Mouse (Mus musculus): Measurements from ENCODE around the gene Ranbp9. TPM values are rescaled to one million over a fixed set of nuclear protein-coding genes. Genes with fewer than 3 reads are reported as not detected.

The Ranbp9 gene
- total and polyA plus RNA-seq, 2 experiments from 2014 or later: 9.3 to 44.9 TPM

DNA sequence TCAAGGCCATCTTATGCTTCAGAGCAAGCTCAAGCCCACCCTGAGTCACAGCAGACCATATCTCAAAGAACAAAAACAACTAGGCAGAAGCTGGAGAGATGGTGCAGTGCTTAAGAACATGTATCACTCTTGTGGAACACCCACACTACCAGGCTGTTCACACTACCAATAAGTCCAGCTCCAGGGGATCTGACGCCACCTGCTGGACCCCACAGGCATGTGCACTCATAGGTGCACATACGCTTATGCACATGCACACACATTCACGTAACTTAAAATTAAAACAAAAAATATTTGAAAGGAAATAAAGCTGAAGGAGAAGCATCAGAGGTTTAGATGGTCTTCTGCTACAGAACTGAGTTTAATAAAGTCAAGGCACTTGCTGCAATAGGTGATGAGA is 16.7 kb upstream of the Ranbp9 start:
- ATAC-seq (no peak), DNase-seq (no peak)
- Histone ChIP-seq H3K27ac (ENCODE audit: low read depth, low read length) (no peak overlapping the region), H3K4me3 (ENCODE audit: low read depth, low read length) (no peak overlapping the region), H3K36me3 (ENCODE audit: insufficient read depth) (no peaks in the 10 kb centered on the region), H3K4me1 (ENCODE audit: insufficient read depth) (no peaks in the 10 kb centered on the region; the same call in 1 of the 2 replicates), H3K27me3 (ENCODE audit: insufficient read depth, low read length) (no peaks in the 10 kb centered on the region), H3K4me2 (ENCODE audit: low read depth) (no peak overlapping the region), H3K9ac (no peak overlapping the region), H3K9me3 (ENCODE audit: low read length) (no peaks in the 10 kb centered on the region)
- 96% methylated on average over 3 of the region's 3 CpGs for WGBS
- 0 out of 2 replicates have a peak, but pooled peaks have one; percentile 24 for TF ChIP-seq CTCF (IDR thresholded peaks at IDR 0.05; ENCODE audit: low read depth)

GRCm38 (mm10) chr13:43496660-43497059 is 15.6 kb upstream of the Ranbp9 start:
- WGBS: 15% methylated on average over 2 of the region's 2 CpGs
- no peaks in the 10 kb centered on the region for H3K36me3 ChIP-seq (ENCODE audit: insufficient read depth)
- H3K4me3 ChIP-seq (ENCODE audit: low read depth, low read length): no peak overlapping the region
- H3K27me3 ChIP-seq (ENCODE audit: insufficient read depth, low read length): no peaks in the 10 kb centered on the region
- no peak for DNase-seq
- ATAC-seq: no peak
- no peaks in the 10 kb centered on the region; the same call in 1 of the 2 replicates for H3K4me1 ChIP-seq (ENCODE audit: insufficient read depth)
- H3K9ac ChIP-seq: no peak overlapping the region
- no peak overlapping the region for H3K27ac ChIP-seq (ENCODE audit: low read depth, low read length)
- no peak overlapping the region for H3K4me2 ChIP-seq (ENCODE audit: low read depth)
- no peaks in the 10 kb centered on the region for H3K9me3 ChIP-seq (ENCODE audit: low read length)
- no peak for TF ChIP-seq CTCF (IDR thresholded peaks at IDR 0.05; ENCODE audit: low read depth)

DNA sequence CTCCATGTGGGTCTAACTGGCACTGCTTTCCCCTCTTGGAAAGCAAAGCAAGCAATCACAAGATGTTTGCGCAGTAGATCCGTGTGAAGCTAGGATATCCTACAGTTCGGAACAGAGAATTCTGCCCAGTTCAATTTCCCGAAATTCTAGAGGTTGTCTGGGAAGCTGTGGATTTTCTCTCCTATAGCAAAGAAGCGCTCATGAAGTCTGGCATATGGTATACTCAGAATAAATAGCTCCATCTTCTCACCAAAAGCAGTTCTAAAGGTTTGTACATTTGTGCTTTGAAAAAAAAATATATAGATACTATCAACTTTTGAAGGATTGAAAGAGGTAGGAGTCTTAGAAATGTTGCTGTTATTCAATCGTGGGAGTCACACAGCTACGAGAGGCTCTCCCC is 14.6 kb upstream of the Ranbp9 start:
- no peak overlapping the region for H3K4me3 ChIP-seq (ENCODE audit: low read depth, low read length)
- no peak for TF ChIP-seq CTCF (IDR thresholded peaks at IDR 0.05; ENCODE audit: low read depth)
- no peak overlapping the region for H3K4me2 ChIP-seq (ENCODE audit: low read depth)
- ATAC-seq: no peak
- no peaks in the 10 kb centered on the region for H3K9me3 ChIP-seq (ENCODE audit: low read length)
- no peaks in the 10 kb centered on the region; the same call in 1 of the 2 replicates for H3K4me1 ChIP-seq (ENCODE audit: insufficient read depth)
- no peaks in the 10 kb centered on the region for H3K36me3 ChIP-seq (ENCODE audit: insufficient read depth)
- DNase-seq: no peak
- H3K27ac ChIP-seq (ENCODE audit: low read depth, low read length): peak overlapping the region; percentile 2; the same call in 1 of the 2 replicates
- 77% methylated on average over 7 of the region's 7 CpGs for WGBS
- no peak overlapping the region for H3K9ac ChIP-seq
- no peaks in the 10 kb centered on the region for H3K27me3 ChIP-seq (ENCODE audit: insufficient read depth, low read length)

DNA sequence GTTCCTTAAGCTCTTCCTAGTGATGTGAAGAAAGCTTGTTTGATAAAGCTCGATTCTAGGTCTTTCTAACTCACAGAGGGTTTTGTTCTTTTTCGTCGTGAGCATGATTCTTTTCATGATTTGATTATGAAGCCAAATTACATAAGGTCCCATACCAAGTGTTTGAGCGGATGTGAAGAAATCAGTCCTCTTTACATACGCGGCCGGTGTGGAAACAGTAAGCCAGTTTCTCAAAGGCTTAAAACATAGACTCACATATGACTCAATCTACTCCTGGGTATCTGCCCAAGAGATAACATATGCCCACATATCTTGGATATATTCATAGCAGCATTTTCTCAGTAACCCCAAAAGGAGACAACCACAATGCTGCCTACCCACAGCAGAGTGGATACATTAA is 12.6 kb upstream of the Ranbp9 start:
- 79% methylated on average over 7 of the region's 7 CpGs for WGBS
- no peaks in the 10 kb centered on the region for H3K36me3 ChIP-seq (ENCODE audit: insufficient read depth)
- no peak overlapping the region for H3K4me3 ChIP-seq (ENCODE audit: low read depth, low read length)
- no peak overlapping the region for H3K9ac ChIP-seq
- ATAC-seq (no peak), DNase-seq (no peak)
- no peaks in the 10 kb centered on the region for H3K4me1 ChIP-seq (ENCODE audit: insufficient read depth)
- no peak overlapping the region for H3K4me2 ChIP-seq (ENCODE audit: low read depth)
- no peak for TF ChIP-seq CTCF (IDR thresholded peaks at IDR 0.05; ENCODE audit: low read depth)
- H3K9me3 ChIP-seq (ENCODE audit: low read length): no peaks in the 10 kb centered on the region
- no peak overlapping the region for H3K27ac ChIP-seq (ENCODE audit: low read depth, low read length)
- no peaks in the 10 kb centered on the region for H3K27me3 ChIP-seq (ENCODE audit: insufficient read depth, low read length)

- ATAC-seq (peak; percentile 69; the same call in 1 of the 2 replicates), DNase-seq (no peak)
- TF ChIP-seq CTCF (IDR thresholded peaks at IDR 0.05; ENCODE audit: low read depth): no peak
- Histone ChIP-seq H3K27ac (ENCODE audit: low read depth, low read length) (no peak overlapping the region), H3K4me1 (ENCODE audit: insufficient read depth) (no peaks in the 10 kb centered on the region), H3K27me3 (ENCODE audit: insufficient read depth, low read length) (no peaks in the 10 kb centered on the region), H3K36me3 (ENCODE audit: insufficient read depth) (no peaks in the 10 kb centered on the region), H3K4me3 (ENCODE audit: low read depth, low read length) (no peak overlapping the region), H3K9ac (no peak overlapping the region), H3K4me2 (ENCODE audit: low read depth) (no peak overlapping the region), H3K9me3 (ENCODE audit: low read length) (no peaks in the 10 kb centered on the region)
- 52% methylated on average over 11 of the region's 11 CpGs for WGBS
Observed at GRCm38 (mm10) chr13:43493058-43493481, 12.0 kb upstream of the Ranbp9 start.

GRCm38 (mm10) chr13:43486501-43487213 is 5.6 kb upstream of the Ranbp9 start:
- TF ChIP-seq CTCF (IDR thresholded peaks at IDR 0.05; ENCODE audit: low read depth): no peak
- Histone ChIP-seq H3K27ac (ENCODE audit: low read depth, low read length) (no peak overlapping the region), H3K9me3 (ENCODE audit: low read length) (no peaks in the 10 kb centered on the region), H3K4me1 (ENCODE audit: insufficient read depth) (no peaks in the 10 kb centered on the region), H3K27me3 (ENCODE audit: insufficient read depth, low read length) (no peaks in the 10 kb centered on the region), H3K36me3 (ENCODE audit: insufficient read depth) (no peaks in the 10 kb centered on the region), H3K9ac (no peak overlapping the region), H3K4me2 (ENCODE audit: low read depth) (no peak overlapping the region), H3K4me3 (ENCODE audit: low read depth, low read length) (no peak overlapping the region)
- no peak for ATAC-seq
- WGBS: 79% methylated on average over 12 of the region's 12 CpGs
- DNase-seq: no peak

DNA sequence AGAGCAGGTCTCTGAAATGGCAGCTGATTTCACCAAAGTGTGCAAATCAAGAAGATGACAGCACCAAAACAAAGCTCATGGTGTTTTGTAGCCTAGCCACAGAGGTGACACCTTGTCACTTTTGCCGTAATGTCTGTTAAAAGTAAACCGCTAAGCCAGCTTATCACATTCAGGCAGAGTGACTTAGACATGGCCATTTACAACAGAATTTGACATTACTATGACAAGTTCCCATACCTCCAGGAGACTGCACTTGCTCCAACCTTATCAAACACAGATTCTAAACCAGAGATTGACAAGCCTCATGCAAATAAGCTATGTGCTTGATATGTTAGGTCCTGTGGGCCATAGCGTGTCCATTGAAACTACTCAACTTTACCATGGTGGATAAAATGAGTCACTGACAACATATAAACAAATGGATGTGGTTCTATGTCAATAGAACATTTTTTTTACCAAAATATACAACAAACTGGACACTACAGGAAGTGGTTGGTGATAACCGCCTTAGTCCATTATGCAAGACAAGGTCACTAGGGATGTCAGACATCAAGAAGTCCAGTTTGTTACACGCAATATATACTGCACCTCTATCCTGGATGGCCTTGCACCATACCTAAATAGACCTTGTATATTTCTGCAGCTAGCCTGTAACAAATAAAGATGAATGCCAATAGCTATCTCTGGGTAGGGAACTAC is 4.3 kb upstream of the Ranbp9 start:
- ATAC-seq (no peak), DNase-seq (no peak)
- Histone ChIP-seq H3K36me3 (ENCODE audit: insufficient read depth) (no peaks in the 10 kb centered on the region), H3K27ac (ENCODE audit: low read depth, low read length) (no peak overlapping the region), H3K27me3 (ENCODE audit: insufficient read depth, low read length) (no peaks in the 10 kb centered on the region), H3K9ac (no peak overlapping the region), H3K4me2 (ENCODE audit: low read depth) (no peak overlapping the region), H3K4me1 (ENCODE audit: insufficient read depth) (no peaks in the 10 kb centered on the region), H3K9me3 (ENCODE audit: low read length) (no peaks in the 10 kb centered on the region), H3K4me3 (ENCODE audit: low read depth, low read length) (no peak overlapping the region)
- WGBS: 95% methylated on average over 5 of the region's 5 CpGs
- no peak for TF ChIP-seq CTCF (IDR thresholded peaks at IDR 0.05; ENCODE audit: low read depth)

Data from forebrain, postnatal 0 days (tissue).